Mouse (Mus musculus) neutrophil, adult 65 days (primary cell): ENCODE measurements around the gene Pik3r1. TPM values are rescaled to one million over a fixed set of nuclear protein-coding genes. Genes with fewer than 3 reads are reported as not detected.

ENCODE experiments used
- total RNA-seq: library from RNA; stranded (reverse); gene quantifications from 2 replicates; pipeline ENCODE4 v1.2.4, GENCODE M21; 2023

Pik3r1 gene
- total RNA-seq: 50.3 and 53.8 TPM in 2 replicates

DNA sequence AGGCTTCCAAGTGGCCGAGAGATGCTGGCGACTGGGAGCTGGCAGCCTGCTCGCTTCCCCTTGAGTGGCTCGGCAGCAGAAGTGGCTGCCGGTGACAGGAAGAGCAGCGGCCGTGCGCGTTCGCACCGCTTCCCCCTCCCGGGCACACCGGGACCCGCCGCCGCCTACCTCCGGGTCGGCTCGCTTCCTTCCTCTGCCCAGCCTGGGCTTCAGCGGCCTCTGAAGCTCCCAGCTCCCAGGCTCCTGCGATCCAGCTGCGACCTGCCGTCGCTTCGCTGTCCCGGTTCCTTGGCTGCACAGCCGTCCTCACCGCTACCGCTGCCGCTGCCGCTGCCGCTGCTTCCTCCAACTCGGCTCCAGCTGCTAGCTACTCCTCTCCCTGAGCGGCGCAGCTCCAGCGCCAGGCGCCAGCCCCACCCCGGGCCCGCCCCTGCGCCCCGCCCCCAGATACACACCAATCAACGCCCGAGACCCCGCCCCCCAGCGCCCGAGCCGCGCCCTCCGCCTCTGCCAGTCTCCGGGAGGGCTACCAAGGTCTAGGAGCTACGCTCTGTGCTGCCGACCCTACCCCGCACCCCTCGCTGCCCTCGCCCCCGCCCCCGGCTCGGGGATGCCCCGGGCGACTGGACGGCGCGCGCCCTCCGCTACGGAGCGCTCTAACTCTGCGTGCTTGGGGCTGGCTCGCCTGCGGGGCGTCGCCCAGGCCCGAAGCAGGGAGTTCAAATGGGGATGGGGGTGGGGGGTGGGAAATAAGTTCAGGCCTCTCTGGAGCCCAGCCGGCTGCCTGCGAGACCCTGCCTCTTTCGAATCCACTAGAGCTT lies at the start of gene Pik3r1:
Pik3r1 (minus strand) TSS at position 409 of the 821 bp plus-strand sequence.

